Mouse (Mus musculus): Measurements from ENCODE around the gene Cacna1f.

Gene Cacna1f

DNA sequence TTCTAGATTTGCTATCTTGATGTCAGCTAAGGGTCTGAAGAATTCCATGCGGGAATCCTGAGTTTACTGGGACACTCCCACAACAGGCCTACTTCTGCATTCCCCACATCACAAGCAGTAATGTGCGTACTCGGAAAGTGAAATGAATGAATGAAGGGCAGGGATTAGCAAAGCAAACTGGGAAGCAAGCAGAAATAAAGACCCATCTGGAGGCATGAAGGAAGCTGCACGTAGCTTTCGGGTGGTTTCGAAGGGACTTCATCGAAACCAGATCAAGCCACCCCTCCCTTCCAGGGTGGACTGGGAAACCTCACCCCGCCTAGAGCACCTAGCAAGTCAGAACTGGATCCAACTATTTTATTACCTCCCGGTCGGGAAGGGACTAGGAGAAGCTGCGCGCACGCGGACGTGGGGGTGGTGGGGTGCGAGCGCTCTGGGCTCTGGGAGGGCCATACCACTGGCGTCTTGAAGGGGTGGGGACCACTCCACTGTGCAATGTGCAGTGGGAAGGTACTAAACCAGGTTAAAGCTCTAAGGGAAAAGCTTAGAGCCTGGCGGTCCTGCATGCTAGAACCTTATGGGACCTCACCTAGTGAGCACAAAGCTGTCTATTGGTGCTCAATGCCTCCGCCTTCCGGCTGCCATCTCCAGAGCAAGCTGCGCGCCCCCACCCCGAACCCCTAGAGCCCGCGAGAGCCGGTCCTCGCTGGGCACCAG, 67.6 kb downstream of the Cacna1f start:
- no peak for DNase-seq (ENCODE audit: low spot score in 2 of 2)

DNA sequence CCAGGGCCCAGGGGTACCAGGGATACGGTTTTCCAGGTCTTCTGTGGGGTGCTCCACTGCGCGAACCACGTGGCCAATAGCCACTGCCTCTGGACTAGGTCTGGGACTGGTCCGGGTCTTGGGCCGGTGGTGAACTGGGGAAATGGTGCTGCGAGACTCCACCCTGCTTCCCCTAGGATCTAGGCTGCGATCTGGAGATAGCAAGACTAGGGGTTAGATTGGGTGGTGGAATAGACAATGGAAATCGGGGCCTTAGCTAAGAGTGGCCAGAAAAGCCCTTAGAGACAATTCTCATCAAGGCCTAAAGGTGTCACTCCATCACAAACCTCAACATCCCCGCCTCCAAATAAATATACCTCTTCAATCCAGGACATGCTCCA, 68.1 kb downstream of the Cacna1f start:
- no peak for DNase-seq (ENCODE audit: low spot score in 2 of 2)

DNA sequence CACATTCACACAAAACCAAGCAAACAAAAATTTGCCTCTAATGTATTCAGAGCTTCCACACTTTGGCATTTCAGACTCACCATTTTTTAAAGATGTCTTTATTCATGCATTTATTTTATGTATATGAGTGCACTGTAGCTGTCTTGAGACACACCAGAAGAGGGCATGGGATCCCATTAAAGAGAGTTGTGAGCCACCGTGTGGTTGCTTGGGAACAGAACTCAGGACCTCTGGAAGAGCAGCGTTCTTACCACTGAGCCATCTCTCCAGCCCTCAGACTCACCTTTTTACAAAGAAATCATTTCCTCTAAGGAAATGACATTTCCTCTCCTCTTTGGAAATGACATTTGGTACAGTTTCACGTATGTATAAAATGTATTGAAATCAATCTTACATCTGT, 72.1 kb downstream of the Cacna1f start:
- no peak for DNase-seq (ENCODE audit: low spot score in 2 of 2)

DNA sequence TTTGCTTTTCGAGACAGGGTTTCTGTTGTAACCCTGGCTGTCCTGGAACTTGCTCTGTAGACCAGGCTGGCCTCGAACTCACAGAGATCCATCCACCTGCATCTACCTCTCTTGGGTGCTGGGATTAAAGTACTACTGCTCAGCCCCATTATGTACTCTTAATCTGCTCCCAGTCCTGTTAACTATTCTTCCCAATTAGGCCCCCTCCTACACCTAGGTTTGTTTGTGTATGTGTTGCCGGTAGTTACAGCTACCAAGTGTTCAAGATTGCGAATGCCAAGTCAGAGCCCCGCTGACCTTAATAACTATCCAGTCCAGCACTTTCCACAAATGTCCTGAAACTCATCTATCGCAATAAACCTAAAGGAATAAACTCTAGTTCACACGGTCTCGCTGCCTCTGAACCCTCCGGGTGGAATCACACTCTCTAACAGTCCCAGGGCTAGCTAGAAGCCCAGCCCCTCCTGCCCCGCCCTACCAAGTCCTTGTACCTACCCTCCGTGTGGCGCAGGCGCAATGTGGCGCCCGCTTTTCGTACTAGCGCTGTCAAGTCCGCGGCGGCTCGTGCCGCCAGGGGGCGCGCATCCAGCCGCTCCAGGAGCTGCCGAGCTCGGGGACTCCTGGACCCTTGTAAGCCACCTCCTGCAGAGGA, 72.6 kb downstream of the Cacna1f start:
- peak; percentile 88 to 91 for DNase-seq (ENCODE audit: low spot score in 2 of 2)

DNA sequence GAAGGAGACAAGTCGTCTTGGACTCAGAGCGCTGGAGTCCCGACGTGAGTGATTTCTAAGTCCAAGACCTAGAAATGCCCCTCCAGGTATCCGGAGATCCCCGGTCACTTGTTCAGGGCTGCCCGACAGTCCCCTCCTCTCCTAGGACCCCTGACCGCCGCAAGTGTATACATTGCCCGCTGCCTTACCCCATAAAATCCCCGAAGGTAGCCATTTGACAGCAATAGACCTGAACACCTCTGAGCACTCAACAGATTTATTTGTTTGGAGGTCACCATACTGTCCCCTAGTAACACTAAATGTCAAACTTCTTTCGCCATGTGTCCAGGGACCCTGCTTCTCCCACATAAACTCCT, 73.2 kb downstream of the Cacna1f start:
- no peak for DNase-seq (ENCODE audit: low spot score in 2 of 2)

DNA sequence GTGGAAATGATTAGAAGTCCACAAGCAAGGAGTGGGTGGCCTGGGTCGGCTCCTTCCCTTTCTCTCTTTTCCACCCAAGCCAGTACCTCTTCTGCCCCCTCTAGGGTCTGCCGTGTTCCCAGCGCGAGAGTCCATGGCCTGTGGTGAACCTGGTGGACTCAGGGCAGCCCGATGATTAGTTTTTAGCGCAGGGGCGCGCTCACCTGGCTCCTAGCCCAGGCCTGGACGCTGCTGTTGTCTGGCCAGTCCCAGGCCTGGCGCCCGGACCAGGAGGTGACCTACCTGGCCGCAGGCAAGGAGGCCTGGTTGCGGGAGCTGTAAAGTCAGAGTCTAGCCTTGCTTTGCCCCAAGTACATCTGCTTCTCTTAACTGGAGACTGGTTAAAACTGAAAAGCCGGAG, 74.0 kb downstream of the Cacna1f start, which contains the start of gene Magix:
Magix (minus strand) TSS at position 388 of the 400 bp plus-strand sequence.
- peak; percentile 26 to 48 for DNase-seq (ENCODE audit: low spot score in 2 of 2)
